Mouse (Mus musculus): ENCODE measurements around the gene Ube2n. TPM values are rescaled to one million over a fixed set of nuclear protein-coding genes. Genes with fewer than 3 reads are reported as not detected.
A peak's percentile ranks its signal among the peaks of the same experiment; 100 is the strongest.

Gene Ube2n
- polyA plus RNA-seq, 1 experiment from 2014 or later = 444 TPM

DNA sequence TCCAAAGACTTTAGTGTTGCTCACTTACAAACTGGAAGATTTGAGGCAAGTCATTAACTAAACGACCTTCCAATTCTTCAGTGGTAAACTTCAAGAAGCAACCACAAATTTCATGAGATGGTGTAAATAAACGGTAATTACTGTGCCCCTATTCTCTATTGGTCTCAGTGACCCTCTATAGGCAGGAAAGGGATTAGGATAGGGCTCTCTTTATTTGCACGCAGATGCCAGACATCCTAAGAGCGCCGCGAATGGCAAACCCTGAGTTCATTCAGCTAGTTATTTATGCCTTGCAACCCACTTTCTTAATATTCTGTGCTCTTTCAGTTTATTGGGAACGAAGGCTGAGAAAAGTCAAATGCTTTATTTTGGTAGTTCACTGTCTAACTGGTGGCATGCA lies 13.9 kb upstream of the Ube2n start:
- H3K27ac ChIP-seq (ENCODE audit: low read depth, low read length) = no peak overlapping the region
- under 1% methylated on average over 7 of the region's 7 CpGs for WGBS

GRCm38 (mm10) chr10:95501463-95502081 lies 13.4 kb upstream of the Ube2n start, which contains the start of gene Mrpl42:
Gene Mrpl42, minus strand, starts transcription at chr10:95501940.
- under 1% methylated on average over 35 of the region's 35 CpGs for WGBS
- ATAC-seq = peak; percentile 98
- Histone ChIP-seq H3K9ac (ENCODE audit: low read length) (peak within 1 kb of the TSS; percentile 76), H3K4me2 (ENCODE audit: low read length) (peak within 1 kb of the TSS; percentile 55), H3K36me3 (ENCODE audit: control insufficient read depth, insufficient read depth, low read length) (peaks cover 2% of the 10 kb centered on the region; the same call in 1 of the 2 replicates), H3K4me1 (ENCODE audit: control insufficient read depth, insufficient read depth, low read length) (peaks cover 8% of the 10 kb centered on the region; the same call in 1 of the 2 replicates), H3K27ac (ENCODE audit: low read depth, low read length) (peak within 1 kb of the TSS; percentile 83; the same call in 1 of the 2 replicates), H3K4me3 (ENCODE audit: low read depth, low read length) (peak within 1 kb of the TSS; percentile 54), H3K27me3 (replicated peaks; ENCODE audit: control insufficient read depth, insufficient read depth, low read length) (no peaks in the 10 kb centered on the region), H3K9me3 (replicated peaks; ENCODE audit: control insufficient read depth, low read length) (no peaks in the 10 kb centered on the region)
- DNase-seq (ENCODE audit: low spot score) = peak; percentile 96

More for the DNA sequence above, 13.9 kb upstream of the Ube2n start:
- DNase-seq (ENCODE audit: low spot score) = peak; percentile 19
- peak overlapping the region; percentile 55 for H3K4me2 ChIP-seq (ENCODE audit: low read length)
- no peaks in the 10 kb centered on the region for H3K27me3 ChIP-seq (replicated peaks; ENCODE audit: control insufficient read depth, insufficient read depth, low read length)
- no peaks in the 10 kb centered on the region for H3K9me3 ChIP-seq (replicated peaks; ENCODE audit: control insufficient read depth, low read length)
- peak overlapping the region; percentile 76 for H3K9ac ChIP-seq (ENCODE audit: low read length)
- peaks cover 3% of the 10 kb centered on the region; the same call in 1 of the 2 replicates for H3K36me3 ChIP-seq (ENCODE audit: control insufficient read depth, insufficient read depth, low read length)
- peaks cover 8% of the 10 kb centered on the region; the same call in 1 of the 2 replicates for H3K4me1 ChIP-seq (ENCODE audit: control insufficient read depth, insufficient read depth, low read length)
- H3K4me3 ChIP-seq (ENCODE audit: low read depth, low read length) = peak overlapping the region; percentile 54
- no peak for ATAC-seq

- no peaks in the 10 kb centered on the region; the same call in 1 of the 2 replicates for H3K36me3 ChIP-seq (ENCODE audit: control insufficient read depth, insufficient read depth, low read length)
- ATAC-seq = no peak
- H3K4me1 ChIP-seq (ENCODE audit: control insufficient read depth, insufficient read depth, low read length) = peaks cover 8% of the 10 kb centered on the region; the same call in 1 of the 2 replicates
- WGBS = 92% methylated on average over 14 of the region's 14 CpGs
- no peak overlapping the region for H3K4me3 ChIP-seq (ENCODE audit: low read depth, low read length)
- H3K4me2 ChIP-seq (ENCODE audit: low read length) = no peak overlapping the region
- no peak for DNase-seq (ENCODE audit: low spot score)
- H3K27ac ChIP-seq (ENCODE audit: low read depth, low read length) = no peak overlapping the region
- no peaks in the 10 kb centered on the region for H3K27me3 ChIP-seq (replicated peaks; ENCODE audit: control insufficient read depth, insufficient read depth, low read length)
- no peaks in the 10 kb centered on the region for H3K9me3 ChIP-seq (replicated peaks; ENCODE audit: control insufficient read depth, low read length)
- no peak overlapping the region for H3K9ac ChIP-seq (ENCODE audit: low read length)
Observed at GRCm38 (mm10) chr10:95503443-95504235, 11.3 kb upstream of the Ube2n start.

GRCm38 (mm10) chr10:95504341-95504740 lies 10.6 kb upstream of the Ube2n start:
- Histone ChIP-seq H3K27ac (ENCODE audit: low read depth, low read length) (no peak overlapping the region), H3K4me3 (ENCODE audit: low read depth, low read length) (no peak overlapping the region), H3K27me3 (replicated peaks; ENCODE audit: control insufficient read depth, insufficient read depth, low read length) (no peaks in the 10 kb centered on the region), H3K36me3 (ENCODE audit: control insufficient read depth, insufficient read depth, low read length) (no peaks in the 10 kb centered on the region), H3K4me1 (ENCODE audit: control insufficient read depth, insufficient read depth, low read length) (peaks cover 8% of the 10 kb centered on the region; the same call in 1 of the 2 replicates), H3K4me2 (ENCODE audit: low read length) (no peak overlapping the region), H3K9ac (ENCODE audit: low read length) (no peak overlapping the region), H3K9me3 (replicated peaks; ENCODE audit: control insufficient read depth, low read length) (no peaks in the 10 kb centered on the region)
- ATAC-seq = no peak
- DNase-seq (ENCODE audit: low spot score) = no peak
- 43% methylated on average over 1 of the region's 1 CpGs for WGBS

- Histone ChIP-seq H3K4me3 (ENCODE audit: low read depth, low read length) (no peak overlapping the region), H3K9ac (ENCODE audit: low read length) (no peak overlapping the region), H3K4me1 (ENCODE audit: control insufficient read depth, insufficient read depth, low read length) (no peaks in the 10 kb centered on the region), H3K4me2 (ENCODE audit: low read length) (no peak overlapping the region), H3K27me3 (replicated peaks; ENCODE audit: control insufficient read depth, insufficient read depth, low read length) (no peaks in the 10 kb centered on the region), H3K36me3 (ENCODE audit: control insufficient read depth, insufficient read depth, low read length) (no peaks in the 10 kb centered on the region), H3K27ac (ENCODE audit: low read depth, low read length) (no peak overlapping the region), H3K9me3 (replicated peaks; ENCODE audit: control insufficient read depth, low read length) (no peaks in the 10 kb centered on the region)
- ATAC-seq = no peak
- no peak for DNase-seq (ENCODE audit: low spot score)
- 83% methylated on average over 8 of the region's 8 CpGs for WGBS
Observed at GRCm38 (mm10) chr10:95508126-95508525, 6.8 kb upstream of the Ube2n start.

- Histone ChIP-seq H3K9ac (ENCODE audit: low read length) (no peak overlapping the region), H3K27me3 (replicated peaks; ENCODE audit: control insufficient read depth, insufficient read depth, low read length) (no peaks in the 10 kb centered on the region), H3K4me1 (ENCODE audit: control insufficient read depth, insufficient read depth, low read length) (no peaks in the 10 kb centered on the region), H3K36me3 (ENCODE audit: control insufficient read depth, insufficient read depth, low read length) (no peaks in the 10 kb centered on the region), H3K9me3 (replicated peaks; ENCODE audit: control insufficient read depth, low read length) (no peaks in the 10 kb centered on the region), H3K27ac (ENCODE audit: low read depth, low read length) (no peak overlapping the region), H3K4me3 (ENCODE audit: low read depth, low read length) (no peak overlapping the region), H3K4me2 (ENCODE audit: low read length) (no peak overlapping the region)
- no peak for DNase-seq (ENCODE audit: low spot score)
- 77% methylated on average over 6 of the region's 6 CpGs for WGBS
- no peak for ATAC-seq
Observed at GRCm38 (mm10) chr10:95508793-95509192, 6.2 kb upstream of the Ube2n start.

DNA sequence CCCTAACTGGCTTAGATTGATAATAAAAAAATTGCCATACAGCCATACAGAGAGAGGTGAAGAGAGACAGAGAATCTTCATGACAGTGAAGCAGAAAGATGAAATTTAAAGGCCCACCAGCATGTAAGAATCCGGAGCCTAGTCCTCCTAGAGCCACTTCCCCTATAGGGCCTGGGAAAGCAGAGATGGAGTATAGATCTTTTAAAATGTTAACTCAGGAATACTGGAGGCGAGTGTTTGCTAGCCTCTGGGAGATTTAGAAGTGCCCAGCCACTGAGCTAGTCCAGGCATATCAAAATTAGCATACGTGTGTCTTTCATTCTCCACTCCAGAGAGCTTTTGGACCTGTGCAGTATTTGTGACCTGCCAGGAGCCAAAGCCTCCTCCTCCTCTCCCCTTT lies 5.7 kb upstream of the Ube2n start:
- H3K9me3 ChIP-seq (replicated peaks; ENCODE audit: control insufficient read depth, low read length) = no peaks in the 10 kb centered on the region
- H3K9ac ChIP-seq (ENCODE audit: low read length) = no peak overlapping the region
- 0 out of 2 replicates have a peak, but pooled peaks cover 3% of the 10 kb centered on the region for H3K4me1 ChIP-seq (ENCODE audit: control insufficient read depth, insufficient read depth, low read length)
- no peaks in the 10 kb centered on the region for H3K27me3 ChIP-seq (replicated peaks; ENCODE audit: control insufficient read depth, insufficient read depth, low read length)
- H3K27ac ChIP-seq (ENCODE audit: low read depth, low read length) = no peak overlapping the region
- no peak overlapping the region for H3K4me2 ChIP-seq (ENCODE audit: low read length)
- no peak for DNase-seq (ENCODE audit: low spot score)
- no peak for ATAC-seq
- no peak overlapping the region for H3K4me3 ChIP-seq (ENCODE audit: low read depth, low read length)
- H3K36me3 ChIP-seq (ENCODE audit: control insufficient read depth, insufficient read depth, low read length) = no peaks in the 10 kb centered on the region
- 74% methylated on average over 3 of the region's 3 CpGs for WGBS

- Histone ChIP-seq H3K4me1 (ENCODE audit: control insufficient read depth, insufficient read depth, low read length) (peaks cover 9% of the 10 kb centered on the region), H3K9ac (ENCODE audit: low read length) (no peak overlapping the region), H3K27ac (ENCODE audit: low read depth, low read length) (no peak overlapping the region), H3K27me3 (replicated peaks; ENCODE audit: control insufficient read depth, insufficient read depth, low read length) (no peaks in the 10 kb centered on the region), H3K4me2 (ENCODE audit: low read length) (no peak overlapping the region), H3K4me3 (ENCODE audit: low read depth, low read length) (no peak overlapping the region), H3K9me3 (replicated peaks; ENCODE audit: control insufficient read depth, low read length) (no peaks in the 10 kb centered on the region), H3K36me3 (ENCODE audit: control insufficient read depth, insufficient read depth, low read length) (no peaks in the 10 kb centered on the region)
- 88% methylated on average over 8 of the region's 8 CpGs for WGBS
- DNase-seq (ENCODE audit: low spot score) (no peak), ATAC-seq (no peak)
Observed at GRCm38 (mm10) chr10:95512635-95513034, 2.3 kb upstream of the Ube2n start.

Data from forebrain, embryonic 14.5 days (tissue).